Mouse (Mus musculus) G1E (cell line): ENCODE data around the gene Pola2.

Source experiments
- CTCF ChIP-seq: IDR thresholded peaks from 2 replicates; pipeline ENCODE4 v1.5.1; 2012; ENCODE audit warnings: low read depth, low read length, inconsistent platforms, mixed read lengths
- GATA1 ChIP-seq: IDR thresholded peaks from 2 replicates; pipeline ENCODE4 v1.6.1; 2012; ENCODE audit warnings: borderline replicate concordance, low read length, inconsistent platforms, mixed read lengths
- POLR2AphosphoS5 ChIP-seq: IDR thresholded peaks from 2 replicates; pipeline ENCODE4 v1.6.1; 2012; ENCODE audit warnings: low read depth, low read length, inconsistent platforms; ENCODE audit not compliant: insufficient replicate concordance
- TAL1 ChIP-seq: conservative IDR thresholded peaks from 2 replicates; pipeline ENCODE4 v1.6.1; 2012; ENCODE audit warnings: low read depth, low read length, inconsistent platforms, mixed read lengths

- TF ChIP-seq CTCF (no peak), GATA1 (no peak), TAL1 (no peak), POLR2AphosphoS5 (no peak)
Observed at GRCm38 (mm10) chr19:5963883-5964562, at the start of gene Pola2.
